Mouse (Mus musculus) lung, adult 10 weeks (tissue): ENCODE measurements around the gene Chchd5. TPM values are rescaled to one million over a fixed set of nuclear protein-coding genes. Genes with fewer than 3 reads are reported as not detected.

Source experiments
- polyA plus RNA-seq: library from polyadenylated mRNA; stranded (reverse); fragments of 350-450 nt; fragmentation: Illumina TruSeq; extraction: RNeasy Lipid Tissue Mini Kit (QIAGEN cat#74804); gene quantifications from one replicate; pipeline ENCODE4 v1.2.3, GENCODE M21; 2014; ENCODE audit warnings: low read depth, low replicate concordance; ENCODE audit not compliant: insufficient read depth

Chchd5 gene
- polyA plus RNA-seq, result 12.5 TPM

GRCm38 (mm10) chr2:129129412-129129929, at the start of gene Chchd5:
Gene Chchd5 (plus strand): TSS chr2:129129700.

DNA sequence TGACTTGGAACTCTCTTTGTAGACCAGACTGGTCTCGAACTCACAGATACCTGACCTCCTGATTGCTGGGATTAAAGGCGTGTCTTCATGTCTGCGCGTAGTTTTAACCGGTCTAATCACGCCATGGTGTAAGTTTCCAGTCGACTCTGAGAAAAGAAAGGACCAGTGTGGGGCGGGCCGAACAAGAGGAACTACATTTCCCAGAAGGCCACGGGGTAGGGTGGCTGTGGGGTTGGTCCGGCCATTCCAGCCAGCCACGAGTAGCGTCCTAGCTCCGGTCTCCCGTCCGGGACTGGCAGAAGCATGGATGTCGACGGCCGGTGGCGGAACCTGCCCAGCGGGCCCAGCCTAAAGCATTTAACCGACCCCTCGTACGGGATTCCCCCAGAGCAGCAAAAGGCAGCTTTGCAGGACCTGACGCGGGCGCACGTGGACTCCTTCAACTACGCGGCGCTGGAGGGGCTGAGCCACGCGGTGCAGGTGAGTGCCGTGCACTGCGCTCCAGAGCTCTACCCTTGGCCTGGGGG, 28.7 kb upstream of the Chchd5 start, which contains the start of gene Polr1b:
TSS of gene Polr1b (plus strand) at position 212 of the 527 bp plus-strand sequence.

Other genes with a start within 250 kb of the Chchd5 start
- gene Zc3h8, start 185.6 kb upstream of the Chchd5 start, polyA plus RNA-seq, result 3.7 TPM
- 1.1 TPM for gene Zc3h6, start 162.3 kb upstream of the Chchd5 start, polyA plus RNA-seq
- gene Gm10762, start 162.0 kb upstream of the Chchd5 start, polyA plus RNA-seq, result 2.9 TPM
- not detected for gene Vinac1, start 81.5 kb upstream of the Chchd5 start, polyA plus RNA-seq
- gene Ttl, start 63.8 kb upstream of the Chchd5 start, polyA plus RNA-seq, result 9.4 TPM
- 5.8 TPM for gene Polr1b, start 28.7 kb upstream of the Chchd5 start, polyA plus RNA-seq
- 15.2 TPM for gene Slc20a1, start 69.1 kb downstream of the Chchd5 start, polyA plus RNA-seq
- gene Ckap2l, start 167.5 kb downstream of the Chchd5 start, polyA plus RNA-seq, result 0.69 TPM
- 1.6 TPM for gene Il1a, start 180.3 kb downstream of the Chchd5 start, polyA plus RNA-seq
- gene Il1b, start 241.4 kb downstream of the Chchd5 start, polyA plus RNA-seq, result 20.2 TPM